Mouse (Mus musculus) limb, embryonic 12.5 days (tissue): ENCODE data around the gene Eif4ebp2. TPM values are rescaled to one million over a fixed set of nuclear protein-coding genes. Genes with fewer than 3 reads are reported as not detected.

ENCODE experiments used
- ATAC-seq: fragments of 200-750 bp; cut with Nextera tagmentation; 2 replicates; pipeline ENCODE4 v1.8.0; 2017; ENCODE audit warnings: low read depth, moderate TSS enrichment; ENCODE audit not compliant: insufficient number of reproducible peaks, insufficient read depth, low FRiP score, low TSS enrichment
- H3K27ac ChIP-seq: fragments of 300-500 bp; sonication (generic); 2 replicates; pipeline ENCODE4 v1.5.1; 2016; ENCODE audit warnings: mild to moderate bottlenecking, moderate library complexity
- H3K27me3 ChIP-seq: fragments of 300-500 bp; sonication (generic); 2 replicates; pipeline ENCODE4 v1.6.1; 2016; ENCODE audit warnings: mild to moderate bottlenecking, moderate library complexity
- H3K36me3 ChIP-seq: fragments of 300-500 bp; sonication (generic); 2 replicates; pipeline ENCODE4 v1.6.1; 2016; ENCODE audit warnings: mild to moderate bottlenecking, moderate library complexity
- H3K4me1 ChIP-seq: fragments of 300-500 bp; sonication (generic); replicated peaks from 2 replicates; pipeline ENCODE4 v1.6.1; 2016
- H3K4me2 ChIP-seq: fragments of 300-500 bp; sonication (generic); 2 replicates; pipeline ENCODE4 v1.6.1; 2016; ENCODE audit warnings: mild to moderate bottlenecking, moderate library complexity
- H3K4me3 ChIP-seq: fragments of 300-500 bp; sonication (generic); replicated peaks from 2 replicates; pipeline ENCODE4 v1.5.1; 2016; ENCODE audit warnings: mild to moderate bottlenecking
- H3K9ac ChIP-seq: fragments of 300-500 bp; sonication (generic); replicated peaks from 2 replicates; pipeline ENCODE4 v1.6.1; 2016; ENCODE audit warnings: mild to moderate bottlenecking, moderate library complexity
- H3K9me3 ChIP-seq: fragments of 300-500 bp; sonication (generic); 2 replicates; pipeline ENCODE4 v1.6.1; 2016; ENCODE audit warnings: mild to moderate bottlenecking, moderate library complexity
- WGBS: fragments of 180-500 bp; shearing (Covaris S2); methylation state at CpG from one replicate; pipeline ENCODE4 v1.1.7; 2016; 5-methylcytosine and 5-hydroxymethylcytosine counted together
- polyA plus RNA-seq: library from polyadenylated mRNA; unstranded; fragments of >200 nt; fragmentation: Nextera tagmentation; extraction: Ambion mirVana; gene quantifications from 2 replicates; pipeline ENCODE4 v1.2.1, GENCODE M21; 2016

The Eif4ebp2 gene
- polyA plus RNA-seq, 1 experiment from 2014 or later, result 60.2 TPM

DNA sequence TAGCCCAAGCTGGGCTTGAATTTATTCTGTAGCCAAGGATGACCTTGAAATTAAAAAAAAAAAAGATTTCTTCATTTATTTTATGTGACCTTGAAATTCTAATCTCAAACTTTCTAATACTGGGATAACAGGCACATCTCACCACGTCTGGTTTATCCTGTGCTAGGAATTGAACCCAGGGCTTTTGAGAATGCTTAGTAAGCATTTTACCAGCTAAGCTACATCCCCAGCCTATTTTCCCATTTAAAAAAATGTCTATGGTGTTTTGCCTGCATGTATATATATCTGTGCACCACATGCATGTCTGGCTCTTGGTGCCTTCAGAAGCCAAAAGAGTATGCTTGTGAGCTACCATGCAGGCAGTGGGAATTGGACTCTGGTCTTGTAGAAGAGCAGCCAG is 28.0 kb upstream of the Eif4ebp2 start:
- Histone ChIP-seq H3K27me3 (no peaks in the 10 kb centered on the region), H3K4me3 (no peak overlapping the region), H3K9ac (no peak overlapping the region), H3K4me1 (peaks cover 12% of the 10 kb centered on the region), H3K36me3 (no peaks in the 10 kb centered on the region), H3K4me2 (no peak overlapping the region), H3K9me3 (no peaks in the 10 kb centered on the region), H3K27ac (no peak overlapping the region)
- ATAC-seq, result no peak
- 63% methylated on average over 1 of the region's 1 CpGs for WGBS

DNA sequence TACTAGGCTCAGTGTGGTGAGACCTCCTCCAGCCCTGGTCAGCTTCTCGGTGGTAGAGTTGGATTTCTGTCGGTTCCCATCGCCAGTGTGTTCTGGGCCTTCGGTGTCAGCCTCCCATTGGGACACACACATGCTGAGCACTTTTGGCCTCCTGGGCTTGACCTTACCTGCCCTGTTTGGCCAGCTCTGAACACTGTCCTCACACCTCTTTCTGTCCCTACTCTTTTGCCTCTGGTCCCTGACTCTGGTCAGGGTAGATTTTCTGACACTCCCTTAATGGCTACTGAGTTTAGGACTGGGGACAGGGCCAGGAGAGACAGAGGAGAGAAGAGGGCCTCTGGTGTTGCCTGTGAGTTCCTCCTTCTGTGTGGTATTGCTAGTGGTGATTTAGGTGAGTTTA is 27.5 kb upstream of the Eif4ebp2 start:
- H3K36me3 ChIP-seq, result no peaks in the 10 kb centered on the region
- H3K4me2 ChIP-seq, result no peak overlapping the region
- 82% methylated on average over 4 of the region's 4 CpGs for WGBS
- H3K27me3 ChIP-seq, result no peaks in the 10 kb centered on the region
- H3K9ac ChIP-seq, result no peak overlapping the region
- peaks cover 12% of the 10 kb centered on the region for H3K4me1 ChIP-seq
- ATAC-seq, result no peak
- H3K9me3 ChIP-seq, result no peaks in the 10 kb centered on the region
- H3K4me3 ChIP-seq, result no peak overlapping the region
- no peak overlapping the region for H3K27ac ChIP-seq

- Histone ChIP-seq H3K4me2 (no peak overlapping the region), H3K9ac (no peak overlapping the region), H3K27ac (no peak overlapping the region), H3K4me1 (peaks cover 17% of the 10 kb centered on the region), H3K9me3 (no peaks in the 10 kb centered on the region), H3K4me3 (no peak overlapping the region), H3K27me3 (no peaks in the 10 kb centered on the region), H3K36me3 (no peaks in the 10 kb centered on the region)
- ATAC-seq, result no peak
- 88% methylated on average over 10 of the region's 10 CpGs for WGBS
These were observed 27.0 kb upstream of the Eif4ebp2 start for GRCm38 (mm10) chr10:61479461-61479860.

DNA sequence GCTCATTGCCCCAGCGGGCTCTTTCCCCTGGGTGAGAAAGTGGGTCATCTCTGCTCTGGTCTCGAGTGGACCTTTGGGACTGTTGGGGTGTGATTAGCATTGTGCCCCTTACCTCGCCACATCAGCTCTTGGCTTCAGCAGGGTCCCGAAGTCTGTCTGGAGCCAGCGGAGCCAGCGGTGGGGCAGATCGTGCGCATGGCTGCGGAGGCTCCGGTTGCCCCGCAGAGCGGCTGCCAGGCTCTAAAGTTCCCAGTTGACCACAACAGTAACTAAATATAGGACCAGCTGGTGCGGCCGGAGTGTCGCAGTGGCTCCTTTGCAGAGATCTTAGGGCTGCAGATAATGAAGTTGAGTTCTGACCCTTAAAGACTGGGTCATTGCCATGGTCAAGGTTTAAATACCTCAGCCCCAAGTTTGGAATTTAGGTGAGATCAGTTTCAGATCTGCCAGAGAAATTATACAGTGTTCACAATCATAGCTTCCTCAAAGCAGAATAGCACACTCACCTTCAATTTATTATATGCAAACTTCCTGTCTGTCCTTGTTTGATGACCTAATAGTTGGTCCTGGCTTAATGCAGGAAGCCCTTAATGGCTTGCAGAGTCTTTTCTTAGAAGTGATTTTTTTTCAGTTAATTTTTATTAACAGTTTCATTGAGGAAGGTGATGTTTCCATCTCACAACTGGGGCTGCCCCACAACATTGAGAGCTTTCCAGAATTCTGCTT is 24.1 kb upstream of the Eif4ebp2 start:
- Histone ChIP-seq H3K4me1 (peaks cover 19% of the 10 kb centered on the region), H3K27me3 (no peaks in the 10 kb centered on the region), H3K4me2 (peak overlapping the region; percentile 86), H3K9ac (peak overlapping the region; percentile 67), H3K36me3 (no peaks in the 10 kb centered on the region), H3K4me3 (peak overlapping the region; percentile 68), H3K9me3 (no peaks in the 10 kb centered on the region), H3K27ac (peak overlapping the region; percentile 79; the same call in 1 of the 2 replicates)
- 2% methylated on average over 15 of the region's 15 CpGs for WGBS
- no peak for ATAC-seq

DNA sequence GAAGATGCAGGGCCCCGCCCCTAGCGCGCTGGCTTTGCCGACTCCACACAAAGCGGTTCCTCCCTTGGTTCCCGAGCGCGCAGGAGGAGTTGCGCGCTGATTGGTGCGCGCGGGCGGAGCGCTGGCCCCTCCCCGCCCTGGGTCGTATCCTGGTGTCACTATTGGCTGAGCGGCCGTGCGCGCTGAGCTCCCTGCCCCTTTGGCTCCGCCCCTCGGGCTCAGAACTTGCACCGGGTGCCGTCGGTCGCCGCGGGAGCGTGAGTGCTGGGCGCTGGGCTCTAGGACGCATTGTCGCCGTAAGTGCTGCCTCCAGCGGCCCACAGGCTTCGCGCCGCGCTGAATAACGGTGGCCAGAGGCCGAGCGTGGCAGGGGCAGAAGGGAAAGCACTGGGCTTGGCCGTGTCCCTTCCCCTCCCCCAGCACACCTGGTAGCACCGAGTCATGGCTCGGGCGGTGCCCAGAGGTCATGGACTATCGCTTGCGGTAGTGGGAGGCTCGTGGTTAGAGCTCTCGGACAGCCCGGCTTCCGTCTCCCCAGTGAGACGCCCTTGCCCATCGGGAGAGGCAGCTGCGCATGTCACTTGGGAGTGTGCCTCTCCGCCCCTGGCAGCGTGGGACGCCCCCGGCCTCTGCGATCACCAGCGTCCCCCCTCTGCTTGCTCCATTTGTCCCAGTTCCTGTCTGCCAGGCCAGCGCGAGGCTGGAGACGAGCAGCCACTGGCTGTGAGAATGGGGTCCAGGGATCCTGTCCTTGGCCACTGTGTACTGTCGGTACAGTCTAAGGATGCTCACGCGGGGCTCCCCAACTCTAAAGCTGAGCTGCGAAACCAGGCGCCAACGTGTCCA is 23.4 kb upstream of the Eif4ebp2 start, which contains the start of gene Lrrc20:
TSS of gene Lrrc20 (plus strand) at position 208 of the 846 bp plus-strand sequence.
- Histone ChIP-seq H3K9ac (peak within 1 kb of the TSS; percentile 67), H3K4me1 (peaks cover 19% of the 10 kb centered on the region), H3K36me3 (no peaks in the 10 kb centered on the region), H3K4me2 (peak within 1 kb of the TSS; percentile 86), H3K9me3 (no peaks in the 10 kb centered on the region), H3K27me3 (no peaks in the 10 kb centered on the region), H3K27ac (peak within 1 kb of the TSS; percentile 79; the same call in 1 of the 2 replicates), H3K4me3 (peak within 1 kb of the TSS; percentile 68)
- under 1% methylated on average over 70 of the region's 70 CpGs for WGBS
- peak; percentile 97 for ATAC-seq

DNA sequence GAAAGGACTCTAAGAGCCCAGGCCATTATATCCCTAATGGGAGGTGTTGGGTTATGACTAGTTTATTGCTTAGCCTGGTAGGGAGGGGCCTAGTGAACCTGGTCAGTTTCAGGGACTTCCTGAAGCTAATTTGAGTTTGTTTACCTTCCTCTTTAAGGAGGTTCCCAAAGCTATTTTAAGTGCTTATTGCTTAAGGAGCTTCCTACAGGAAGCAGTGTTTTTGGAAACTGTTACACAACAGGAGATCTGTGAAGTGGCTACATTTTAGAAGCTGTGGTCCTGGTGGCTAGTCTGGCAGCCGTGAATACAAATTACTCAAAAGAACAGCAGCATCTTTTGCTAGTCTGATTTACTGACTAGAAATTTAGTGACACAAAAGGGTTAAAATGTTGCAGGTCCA is 21.9 kb upstream of the Eif4ebp2 start:
- Histone ChIP-seq H3K27me3 (no peaks in the 10 kb centered on the region), H3K4me3 (no peak overlapping the region), H3K27ac (no peak overlapping the region), H3K9me3 (no peaks in the 10 kb centered on the region), H3K4me1 (peaks cover 19% of the 10 kb centered on the region), H3K4me2 (no peak overlapping the region), H3K9ac (no peak overlapping the region), H3K36me3 (no peaks in the 10 kb centered on the region)
- WGBS, result 81% methylated on average over 1 of the region's 1 CpGs
- ATAC-seq, result no peak

DNA sequence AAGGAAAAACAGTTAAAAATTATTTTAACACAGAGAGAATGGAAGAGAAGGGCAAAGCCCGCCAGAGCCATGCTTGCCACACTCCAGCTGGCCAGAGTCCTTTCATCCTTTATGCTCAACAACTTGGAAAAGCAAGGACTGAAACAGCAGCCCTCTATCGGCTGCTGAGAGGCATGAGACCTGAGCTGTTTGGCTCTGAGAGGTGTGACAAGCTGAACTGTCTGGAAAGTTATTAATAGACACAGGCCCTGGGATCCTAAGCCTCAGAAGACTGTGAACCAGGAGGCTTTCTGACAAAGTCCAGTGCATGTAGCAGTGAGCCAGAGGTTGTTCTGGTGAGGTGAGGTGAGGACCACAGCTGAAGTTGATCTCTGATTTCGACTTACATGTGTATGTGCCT is 21.2 kb upstream of the Eif4ebp2 start:
- no peaks in the 10 kb centered on the region for H3K9me3 ChIP-seq
- H3K9ac ChIP-seq, result no peak overlapping the region
- WGBS, result 82% methylated on average over 3 of the region's 3 CpGs
- no peak overlapping the region for H3K4me2 ChIP-seq
- no peak overlapping the region for H3K4me3 ChIP-seq
- H3K27me3 ChIP-seq, result no peaks in the 10 kb centered on the region
- peaks cover 19% of the 10 kb centered on the region for H3K4me1 ChIP-seq
- no peak overlapping the region for H3K27ac ChIP-seq
- ATAC-seq, result no peak
- H3K36me3 ChIP-seq, result no peaks in the 10 kb centered on the region

DNA sequence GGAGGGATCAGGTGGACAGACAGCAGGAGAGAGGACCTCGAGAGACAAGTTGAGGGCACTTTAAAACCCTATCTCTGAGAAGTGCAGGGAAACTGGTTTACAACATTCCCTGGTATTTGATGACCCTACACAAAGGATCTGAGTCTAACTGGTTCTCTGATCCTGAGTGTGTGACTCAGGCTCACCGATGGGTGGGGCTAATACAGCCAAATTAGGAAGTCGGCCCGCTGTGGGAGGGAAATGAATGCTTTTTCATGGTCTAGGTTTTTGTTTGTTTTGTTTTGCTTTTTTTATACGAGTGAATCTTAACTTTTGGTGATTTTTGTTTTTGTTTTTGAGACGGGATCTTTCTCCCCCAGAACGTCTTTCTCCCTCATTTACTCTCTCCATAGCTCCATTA is 16.4 kb upstream of the Eif4ebp2 start:
- Histone ChIP-seq H3K27me3 (no peaks in the 10 kb centered on the region), H3K4me1 (0 out of 2 replicates have a peak, but pooled peaks cover 3% of the 10 kb centered on the region), H3K4me2 (no peak overlapping the region)

DNA sequence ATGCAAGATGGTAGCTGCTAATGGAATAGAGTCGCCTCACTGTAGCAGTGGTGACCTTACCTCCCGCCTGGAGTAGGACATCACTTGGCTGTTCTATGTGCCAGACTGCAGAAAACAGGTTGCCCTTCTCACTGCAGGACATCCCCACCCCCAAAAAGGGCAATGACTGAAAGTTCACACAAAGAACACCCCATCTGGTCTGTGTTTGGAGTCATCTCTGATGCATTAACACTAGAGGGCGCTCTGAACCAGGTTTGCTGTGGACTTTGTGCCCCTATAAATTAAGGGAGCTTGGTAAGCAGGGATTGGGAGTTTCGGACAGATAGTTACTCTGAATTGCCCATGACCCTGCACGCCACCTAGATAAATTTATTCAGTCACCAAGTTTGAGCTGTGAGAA is 14.4 kb upstream of the Eif4ebp2 start:
- H3K4me2 ChIP-seq, result no peak overlapping the region
- no peak for ATAC-seq
- no peaks in the 10 kb centered on the region for H3K27me3 ChIP-seq
- 0 out of 2 replicates have a peak, but pooled peaks cover 4% of the 10 kb centered on the region for H3K9me3 ChIP-seq
- H3K36me3 ChIP-seq, result no peaks in the 10 kb centered on the region
- whole genome bisulfite sequencing, result 28% methylated on average over 5 of the region's 5 CpGs
- H3K4me3 ChIP-seq, result no peak overlapping the region
- H3K4me1 ChIP-seq, result 0 out of 2 replicates have a peak, but pooled peaks cover 3% of the 10 kb centered on the region
- no peak overlapping the region for H3K27ac ChIP-seq
- H3K9ac ChIP-seq, result no peak overlapping the region

More for the DNA sequence above, 16.4 kb upstream of the Eif4ebp2 start:
- Histone ChIP-seq H3K36me3 (no peaks in the 10 kb centered on the region), H3K9me3 (0 out of 2 replicates have a peak, but pooled peaks cover 4% of the 10 kb centered on the region), H3K27ac (no peak overlapping the region), H3K9ac (no peak overlapping the region), H3K4me3 (no peak overlapping the region)
- ATAC-seq, result no peak
- WGBS, result 72% methylated on average over 7 of the region's 7 CpGs

- no peak for ATAC-seq
- H3K4me2 ChIP-seq, result no peak overlapping the region
- H3K9ac ChIP-seq, result no peak overlapping the region
- WGBS, result 71% methylated on average over 8 of the region's 8 CpGs
- H3K4me1 ChIP-seq, result 0 out of 2 replicates have a peak, but pooled peaks cover 3% of the 10 kb centered on the region
- H3K36me3 ChIP-seq, result no peaks in the 10 kb centered on the region
- H3K27me3 ChIP-seq, result no peaks in the 10 kb centered on the region
- no peak overlapping the region for H3K27ac ChIP-seq
- H3K4me3 ChIP-seq, result no peak overlapping the region
- 0 out of 2 replicates have a peak, but pooled peaks cover 4% of the 10 kb centered on the region for H3K9me3 ChIP-seq
These were observed 13.8 kb upstream of the Eif4ebp2 start for GRCm38 (mm10) chr10:61466242-61466641.

DNA sequence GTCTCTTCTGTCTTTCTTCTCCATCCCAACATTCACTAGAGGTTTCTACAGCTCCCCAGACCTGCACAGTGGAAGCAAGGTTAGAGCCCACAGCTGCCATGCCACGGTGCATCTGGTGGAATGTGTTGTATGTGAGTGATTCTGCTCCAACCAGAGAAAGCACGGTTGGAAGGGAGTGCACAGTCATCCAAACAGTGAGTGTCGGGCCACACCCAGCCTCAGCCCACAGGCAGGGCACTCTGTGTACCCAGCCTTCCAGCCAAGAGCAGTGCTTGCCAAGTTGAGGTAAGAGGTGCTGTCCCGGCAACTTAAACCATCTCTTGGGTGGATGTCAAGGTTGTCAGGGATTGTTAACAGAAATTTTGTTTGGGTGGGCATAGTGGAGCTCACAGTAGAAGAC is 12.5 kb upstream of the Eif4ebp2 start:
- no peak for ATAC-seq
- WGBS, result 76% methylated on average over 4 of the region's 4 CpGs
- Histone ChIP-seq H3K27me3 (no peaks in the 10 kb centered on the region), H3K4me2 (no peak overlapping the region), H3K36me3 (no peaks in the 10 kb centered on the region), H3K4me1 (0 out of 2 replicates have a peak, but pooled peaks cover 3% of the 10 kb centered on the region), H3K9me3 (0 out of 2 replicates have a peak, but pooled peaks cover 4% of the 10 kb centered on the region), H3K27ac (no peak overlapping the region), H3K4me3 (no peak overlapping the region), H3K9ac (no peak overlapping the region)
